Mouse (Mus musculus) intestine, embryonic 16.5 days (tissue): ENCODE data around the gene Kdm6a. TPM values are rescaled to one million over a fixed set of nuclear protein-coding genes. Genes with fewer than 3 reads are reported as not detected.

Source experiments
- ATAC-seq: fragments of 200-750 bp; cut with Nextera tagmentation; 2 replicates; pipeline ENCODE4 v1.8.0; 2017; ENCODE audit warnings: moderate TSS enrichment, moderate library complexity
- H3K27ac ChIP-seq: fragments of 300-500 bp; sonication (generic); 2 replicates; pipeline ENCODE4 v1.5.1; 2014; ENCODE audit warnings: mild to moderate bottlenecking, low read length
- H3K27me3 ChIP-seq: fragments of 300-500 bp; sonication (generic); replicated peaks from 2 replicates; pipeline ENCODE4 v1.6.1; 2014; ENCODE audit warnings: low read length, control low read depth, mixed read lengths; ENCODE audit not compliant: control insufficient read depth, insufficient read depth
- H3K36me3 ChIP-seq: fragments of 300-500 bp; sonication (generic); 2 replicates; pipeline ENCODE4 v1.6.1; 2014; ENCODE audit warnings: low read length, control low read depth; ENCODE audit not compliant: control insufficient read depth, insufficient read depth
- H3K4me1 ChIP-seq: fragments of 300-500 bp; sonication (generic); 2 replicates; pipeline ENCODE4 v1.6.1; 2014; ENCODE audit warnings: low read length, control low read depth, mixed read lengths; ENCODE audit not compliant: control insufficient read depth, insufficient read depth
- H3K4me2 ChIP-seq: fragments of 300-500 bp; sonication (generic); 2 replicates; pipeline ENCODE4 v1.6.1; 2014; ENCODE audit warnings: low read depth, low read length, control low read depth
- H3K4me3 ChIP-seq: fragments of 300-500 bp; sonication (generic); 2 replicates; pipeline ENCODE4 v1.5.1; 2014; ENCODE audit warnings: mild to moderate bottlenecking, low read length
- H3K9ac ChIP-seq: fragments of 300-500 bp; sonication (generic); 2 replicates; pipeline ENCODE4 v1.6.1; 2014; ENCODE audit warnings: low read depth, low read length
- H3K9me3 ChIP-seq: fragments of 300-500 bp; sonication (generic); 2 replicates; pipeline ENCODE4 v1.6.1; 2016; ENCODE audit warnings: low read length, control low read depth; ENCODE audit not compliant: control insufficient read depth
- WGBS: fragments of 180-500 bp; shearing (Covaris S2); extraction: QIAGEN DNeasy Blood & Tissue Kit; methylation state at CpG from one replicate; pipeline ENCODE4 v1.1.7; 2014; 5-methylcytosine and 5-hydroxymethylcytosine counted together
- polyA plus RNA-seq: library from polyadenylated mRNA; unstranded; fragments of >200 nt; fragmentation: Nextera tagmentation; extraction: Ambion mirVana; gene quantifications from 2 replicates; pipeline ENCODE4 v1.2.1, GENCODE M21; 2015

Gene Kdm6a
- polyA plus RNA-seq, 1 experiment from 2014 or later: 13.8 TPM

DNA sequence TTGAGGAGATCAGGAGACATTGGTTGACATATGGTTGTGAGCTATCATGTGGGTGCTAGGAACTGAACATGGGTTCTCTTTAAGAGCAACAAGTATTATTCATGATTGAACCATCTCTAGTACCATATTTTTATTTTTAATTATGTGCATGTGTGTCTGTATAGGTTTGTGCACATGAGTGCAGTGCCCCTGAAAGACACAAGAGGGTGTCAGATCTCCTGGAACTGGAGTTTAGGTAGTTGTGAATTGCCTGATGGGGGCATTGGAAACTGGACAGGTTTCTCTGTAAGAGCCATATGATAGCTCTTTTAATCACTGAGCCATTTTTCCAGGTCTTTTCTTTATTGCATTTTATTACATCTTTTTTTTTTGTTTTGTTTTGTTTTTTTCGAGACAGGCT is 6.6 kb downstream of the Kdm6a start:
- Histone ChIP-seq H3K27ac (no peak overlapping the region), H3K9me3 (no peaks in the 10 kb centered on the region), H3K4me1 (no peaks in the 10 kb centered on the region), H3K27me3 (no peaks in the 10 kb centered on the region), H3K4me3 (no peak overlapping the region), H3K4me2 (no peak overlapping the region), H3K36me3 (no peaks in the 10 kb centered on the region), H3K9ac (no peak overlapping the region)
- 100% methylated on average over 1 of the region's 1 CpGs for WGBS
- no peak for ATAC-seq

DNA sequence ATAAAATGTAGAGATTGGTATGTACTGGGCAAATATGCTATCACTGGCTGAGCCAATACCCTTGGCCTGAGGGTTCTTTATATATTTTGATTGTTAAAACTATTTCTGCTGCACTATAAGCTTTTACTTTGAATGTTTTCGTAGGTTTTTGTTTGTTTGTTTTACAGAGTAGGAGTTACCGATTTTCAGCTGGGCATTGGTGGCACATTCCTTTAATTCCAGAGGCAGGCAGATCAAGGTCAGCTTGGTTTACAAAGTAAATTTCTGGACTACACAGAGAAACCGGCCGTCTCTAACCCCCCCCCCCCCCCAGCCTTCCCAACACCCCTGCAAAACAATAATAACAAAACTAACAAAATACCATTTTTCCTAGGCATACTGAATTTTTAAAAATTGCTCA is 12.5 kb downstream of the Kdm6a start:
- no peak for ATAC-seq
- 26% methylated on average over 4 of the region's 4 CpGs for WGBS
- Histone ChIP-seq H3K4me1 (no peaks in the 10 kb centered on the region), H3K36me3 (no peaks in the 10 kb centered on the region), H3K4me3 (no peak overlapping the region), H3K4me2 (no peak overlapping the region), H3K9me3 (no peaks in the 10 kb centered on the region), H3K27ac (no peak overlapping the region), H3K9ac (no peak overlapping the region), H3K27me3 (no peaks in the 10 kb centered on the region)

DNA sequence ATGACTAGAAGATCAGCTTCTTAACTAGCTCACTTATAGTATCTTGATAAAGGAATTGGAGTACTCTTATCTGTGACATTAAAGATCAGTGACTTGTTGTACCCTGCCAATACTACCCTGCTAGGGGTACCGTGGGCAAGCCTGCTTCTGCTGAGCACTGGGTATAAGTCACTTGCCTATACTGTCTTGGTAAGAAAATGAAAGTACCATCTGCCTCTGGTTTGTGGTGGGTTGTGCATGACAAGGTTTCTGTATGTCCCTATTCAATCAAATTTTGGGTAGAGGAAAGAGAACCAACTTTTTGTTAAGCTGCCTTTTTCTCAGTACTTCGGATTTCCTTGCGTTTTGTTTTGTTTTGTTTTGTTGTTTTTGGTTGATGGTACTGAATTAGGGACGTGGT is 15.4 kb downstream of the Kdm6a start:
- 80% methylated on average over 4 of the region's 4 CpGs for WGBS
- no peak overlapping the region for H3K27ac ChIP-seq
- no peaks in the 10 kb centered on the region for H3K9me3 ChIP-seq
- H3K4me3 ChIP-seq: no peak overlapping the region
- H3K36me3 ChIP-seq: no peaks in the 10 kb centered on the region
- no peaks in the 10 kb centered on the region for H3K4me1 ChIP-seq
- H3K9ac ChIP-seq: no peak overlapping the region
- no peaks in the 10 kb centered on the region for H3K27me3 ChIP-seq
- no peak overlapping the region for H3K4me2 ChIP-seq
- no peak for ATAC-seq

DNA sequence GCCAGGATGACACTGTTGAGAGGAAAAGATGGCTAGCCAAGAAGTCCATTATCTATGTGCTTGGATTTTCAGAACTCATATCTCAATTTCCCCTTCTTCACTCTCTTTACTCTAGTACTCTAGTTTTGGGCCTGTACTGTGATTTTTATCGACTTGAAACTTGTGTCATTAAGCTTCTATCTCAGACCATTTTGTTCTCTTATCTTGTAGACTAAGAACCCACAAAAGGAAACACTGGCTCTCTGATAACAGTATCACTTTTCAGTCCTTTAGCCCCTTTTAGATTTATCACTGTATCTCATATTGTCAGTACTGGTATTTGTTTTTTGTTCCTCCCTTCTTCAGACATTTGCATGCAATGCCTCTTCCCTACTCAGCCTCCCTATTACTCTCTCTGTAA is 17.1 kb downstream of the Kdm6a start:
- Histone ChIP-seq H3K4me2 (no peak overlapping the region), H3K4me3 (no peak overlapping the region), H3K9me3 (no peaks in the 10 kb centered on the region), H3K4me1 (no peaks in the 10 kb centered on the region), H3K36me3 (no peaks in the 10 kb centered on the region), H3K27ac (no peak overlapping the region), H3K9ac (no peak overlapping the region), H3K27me3 (no peaks in the 10 kb centered on the region)
- WGBS: 79% methylated on average over 1 of the region's 1 CpGs
- ATAC-seq: no peak

DNA sequence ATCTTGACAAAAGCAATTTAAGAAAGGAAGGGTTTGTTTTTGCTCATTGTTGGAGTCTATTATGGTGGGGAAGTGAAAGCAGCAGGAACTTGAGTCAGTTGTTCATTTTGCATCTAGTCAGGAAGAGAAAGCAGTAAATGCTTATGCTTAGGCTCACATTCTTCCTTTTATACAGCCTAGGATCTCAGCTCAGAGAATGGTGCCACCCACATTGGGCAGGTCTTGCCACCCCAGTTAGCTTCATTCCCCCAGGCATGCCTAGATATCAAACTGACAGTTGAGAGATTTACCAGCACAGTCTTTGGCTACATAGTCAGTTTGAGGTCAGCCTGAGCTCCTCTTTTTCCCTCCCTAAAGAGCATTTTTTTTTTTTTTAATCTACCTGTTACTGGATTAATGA is 24.8 kb downstream of the Kdm6a start:
- Histone ChIP-seq H3K4me2 (no peak overlapping the region), H3K9me3 (no peaks in the 10 kb centered on the region), H3K36me3 (no peaks in the 10 kb centered on the region), H3K9ac (no peak overlapping the region), H3K4me3 (no peak overlapping the region), H3K4me1 (no peaks in the 10 kb centered on the region), H3K27me3 (no peaks in the 10 kb centered on the region), H3K27ac (no peak overlapping the region)
- no peak for ATAC-seq

DNA sequence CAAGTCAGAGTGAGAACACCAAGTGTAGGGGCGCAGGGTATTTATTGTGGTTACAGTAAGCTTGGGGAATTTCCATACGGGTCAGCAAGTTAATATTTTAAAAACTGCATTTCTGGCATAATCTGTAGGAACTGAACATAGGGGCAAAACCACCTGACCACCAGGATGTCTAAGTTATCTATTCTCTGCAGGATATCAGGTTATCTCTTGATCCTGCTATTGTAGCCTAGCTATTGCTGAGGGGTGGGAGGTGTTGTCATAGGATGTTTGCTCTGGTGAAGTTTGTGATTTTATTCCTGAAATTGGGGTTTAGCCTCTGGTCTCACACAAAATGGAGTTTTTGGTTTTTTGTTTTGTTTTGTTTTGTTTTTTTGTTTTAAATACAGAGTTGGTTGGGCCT is 25.9 kb downstream of the Kdm6a start:
- no peak overlapping the region for H3K4me3 ChIP-seq
- no peaks in the 10 kb centered on the region for H3K4me1 ChIP-seq
- no peaks in the 10 kb centered on the region for H3K27me3 ChIP-seq
- ATAC-seq: no peak
- no peak overlapping the region for H3K27ac ChIP-seq
- no peaks in the 10 kb centered on the region for H3K36me3 ChIP-seq
- H3K9ac ChIP-seq: no peak overlapping the region
- H3K9me3 ChIP-seq: no peaks in the 10 kb centered on the region
- WGBS: 89% methylated on average over 2 of the region's 2 CpGs
- no peak overlapping the region for H3K4me2 ChIP-seq

DNA sequence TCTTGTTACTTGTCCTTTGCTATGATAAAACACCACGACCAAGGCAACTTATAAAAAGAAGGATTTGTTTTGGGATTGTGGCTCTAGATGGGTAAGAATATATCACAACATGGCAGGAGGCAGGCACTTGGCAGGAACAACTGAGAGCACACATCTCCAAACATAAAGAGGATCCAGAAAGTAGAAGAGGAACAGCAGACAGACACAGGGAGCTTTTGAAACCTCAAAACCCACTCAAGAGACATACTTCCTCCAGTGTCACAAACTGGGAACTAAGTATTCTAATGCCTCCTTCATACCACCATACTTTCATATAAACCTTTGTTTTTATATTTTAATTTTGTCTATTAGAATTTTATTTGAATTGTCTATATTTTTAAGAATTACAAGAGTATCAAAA is 77.2 kb downstream of the Kdm6a start:
- H3K4me2 ChIP-seq: no peak overlapping the region
- H3K4me3 ChIP-seq: no peak overlapping the region
- H3K4me1 ChIP-seq: no peaks in the 10 kb centered on the region
- no peak overlapping the region for H3K27ac ChIP-seq
- no peak overlapping the region for H3K9ac ChIP-seq
- H3K36me3 ChIP-seq: no peaks in the 10 kb centered on the region; the same call in 1 of the 2 replicates
- WGBS: 96% methylated on average over 1 of the region's 1 CpGs
- H3K9me3 ChIP-seq: no peaks in the 10 kb centered on the region
- H3K27me3 ChIP-seq: no peaks in the 10 kb centered on the region
- no peak for ATAC-seq

DNA sequence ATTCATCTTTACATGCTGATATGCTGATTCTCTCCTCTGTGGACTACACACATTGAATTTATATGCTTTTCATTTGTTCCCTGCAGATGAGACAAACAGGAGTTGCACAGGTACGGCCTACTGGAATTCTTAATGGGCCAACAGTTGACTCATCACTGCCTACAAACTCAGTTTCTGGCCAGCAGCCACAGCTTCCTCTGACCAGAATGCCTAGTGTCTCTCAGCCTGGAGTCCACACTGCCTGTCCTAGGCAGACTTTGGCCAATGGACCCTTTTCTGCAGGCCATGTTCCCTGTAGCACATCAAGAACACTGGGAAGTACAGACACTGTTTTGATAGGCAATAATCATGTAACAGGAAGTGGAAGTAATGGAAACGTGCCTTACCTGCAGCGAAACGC is 88.2 kb downstream of the Kdm6a start:
- Histone ChIP-seq H3K36me3 (0 out of 2 replicates have a peak, but pooled peaks cover 6% of the 10 kb centered on the region), H3K9me3 (no peaks in the 10 kb centered on the region), H3K27ac (no peak overlapping the region), H3K4me3 (no peak overlapping the region), H3K4me2 (no peak overlapping the region), H3K4me1 (no peaks in the 10 kb centered on the region), H3K27me3 (no peaks in the 10 kb centered on the region), H3K9ac (no peak overlapping the region)
- WGBS: 93% methylated on average over 4 of the region's 4 CpGs
- ATAC-seq: no peak

DNA sequence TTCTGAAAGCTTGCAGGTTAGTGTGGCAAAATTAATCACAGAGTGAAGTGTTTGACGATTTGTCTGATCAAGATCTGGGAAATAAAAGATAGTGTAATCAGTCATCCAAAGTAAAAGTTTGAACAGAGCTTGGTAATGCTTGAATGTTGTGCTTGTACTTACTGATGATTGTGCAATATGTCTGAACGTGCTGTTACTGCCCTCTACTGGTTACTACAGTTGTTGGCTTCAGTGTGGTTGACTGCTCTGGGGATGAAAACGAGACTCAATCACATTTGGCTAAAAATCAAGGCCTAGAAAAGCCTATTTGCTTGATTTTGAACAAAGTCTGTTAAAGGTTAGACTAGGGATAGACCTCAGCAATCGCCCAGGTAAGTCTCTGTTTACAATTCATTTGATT is 92.4 kb downstream of the Kdm6a start:
- Histone ChIP-seq H3K36me3 (0 out of 2 replicates have a peak, but pooled peaks cover 6% of the 10 kb centered on the region), H3K27ac (no peak overlapping the region), H3K9me3 (no peaks in the 10 kb centered on the region), H3K27me3 (no peaks in the 10 kb centered on the region), H3K4me3 (no peak overlapping the region), H3K4me2 (no peak overlapping the region), H3K4me1 (no peaks in the 10 kb centered on the region), H3K9ac (no peak overlapping the region)
- 39% methylated on average over 4 of the region's 4 CpGs for WGBS
- peak; percentile 55; the same call in 1 of the 2 replicates for ATAC-seq

DNA sequence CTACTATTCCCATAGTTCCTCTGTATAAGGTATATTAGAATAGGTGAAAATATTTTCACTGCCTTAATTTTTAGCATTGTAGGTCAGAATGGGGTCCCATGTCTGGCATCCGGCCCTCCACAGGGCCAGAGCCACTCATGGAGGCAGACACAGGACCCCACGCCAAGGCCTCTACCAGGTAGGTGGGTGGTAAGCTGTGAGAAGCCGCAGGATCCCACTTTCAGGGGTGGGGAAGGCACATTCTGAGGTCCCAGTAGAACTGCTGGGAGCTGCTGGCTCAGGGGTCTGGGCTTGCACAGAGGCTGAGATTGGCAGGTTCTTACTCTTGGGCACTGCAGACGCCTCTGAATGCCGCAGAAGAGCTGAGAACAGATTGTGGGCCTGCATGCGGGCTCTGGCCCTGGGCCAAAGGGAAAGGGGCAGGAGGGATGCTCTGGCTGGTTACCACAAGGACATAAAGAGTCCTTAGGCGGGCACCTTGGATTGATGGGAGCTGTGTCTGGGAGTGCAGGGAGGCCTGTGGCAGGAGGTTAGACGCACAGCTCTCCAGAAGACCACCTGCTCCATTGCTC is 95.9 kb downstream of the Kdm6a start:
- Histone ChIP-seq H3K27me3 (no peaks in the 10 kb centered on the region), H3K4me2 (no peak overlapping the region), H3K9me3 (no peaks in the 10 kb centered on the region), H3K9ac (no peak overlapping the region), H3K36me3 (0 out of 2 replicates have a peak, but pooled peaks cover 6% of the 10 kb centered on the region), H3K4me1 (no peaks in the 10 kb centered on the region), H3K4me3 (no peak overlapping the region), H3K27ac (no peak overlapping the region)
- WGBS: 90% methylated on average over 8 of the region's 8 CpGs
- ATAC-seq: no peak
